Mouse (Mus musculus) testis, adult 2 months (tissue): ENCODE measurements around the gene Cnp. TPM values are rescaled to one million over a fixed set of nuclear protein-coding genes. Genes with fewer than 3 reads are reported as not detected.
A peak's percentile ranks its signal among the peaks of the same experiment; 100 is the strongest.

Source experiments
- H3K27ac ChIP-seq: fragments of 200-500 bp; 2 replicates; pipeline ENCODE4 v1.5.1; 2012; ENCODE audit warnings: low read depth, low read length; ENCODE audit not compliant: control insufficient read depth, insufficient read depth
- H3K27me3 ChIP-seq: fragments of 200-500 bp; 2 replicates; pipeline ENCODE4 v1.6.1; 2012; ENCODE audit warnings: mild to moderate bottlenecking, low read length, moderate library complexity; ENCODE audit not compliant: control insufficient read depth, insufficient read depth
- H3K36me3 ChIP-seq: fragments of 200-500 bp; 2 replicates; pipeline ENCODE4 v1.6.1; 2012; ENCODE audit warnings: mild to moderate bottlenecking, low read length; ENCODE audit not compliant: control insufficient read depth, insufficient read depth
- H3K4me1 ChIP-seq: fragments of 200-500 bp; 2 replicates; pipeline ENCODE4 v1.6.1; 2012; ENCODE audit warnings: low read length; ENCODE audit not compliant: control insufficient read depth, insufficient read depth
- H3K4me3 ChIP-seq: fragments of 200-500 bp; 2 replicates; pipeline ENCODE4 v1.5.1; 2012; ENCODE audit warnings: low read depth, mild to moderate bottlenecking, low read length, moderate library complexity, mixed read lengths; ENCODE audit not compliant: control insufficient read depth
- CTCF ChIP-seq: fragments of 200-500 bp; IDR thresholded peaks from 2 replicates; pipeline ENCODE4 v1.5.1; 2012; ENCODE audit warnings: low read depth, mild to moderate bottlenecking, inconsistent platforms, low read length, moderate library complexity; ENCODE audit not compliant: control insufficient read depth, insufficient read depth, insufficient replicate concordance
- POLR2A ChIP-seq: fragments of 200-500 bp; IDR thresholded peaks from 2 replicates; pipeline ENCODE4 v1.6.1; 2012; ENCODE audit warnings: low read depth, mild to moderate bottlenecking, inconsistent platforms, low read length, moderate library complexity; ENCODE audit not compliant: control insufficient read depth
- polyA plus RNA-seq: library from polyadenylated mRNA; depleted of rRNA; stranded (reverse); fragments of >200 nt; gene quantifications from 2 replicates; pipeline ENCODE4 v1.2.3, GENCODE M21; 2012

Gene Cnp
- polyA plus RNA-seq, 1 experiment, result 3.3 TPM

DNA sequence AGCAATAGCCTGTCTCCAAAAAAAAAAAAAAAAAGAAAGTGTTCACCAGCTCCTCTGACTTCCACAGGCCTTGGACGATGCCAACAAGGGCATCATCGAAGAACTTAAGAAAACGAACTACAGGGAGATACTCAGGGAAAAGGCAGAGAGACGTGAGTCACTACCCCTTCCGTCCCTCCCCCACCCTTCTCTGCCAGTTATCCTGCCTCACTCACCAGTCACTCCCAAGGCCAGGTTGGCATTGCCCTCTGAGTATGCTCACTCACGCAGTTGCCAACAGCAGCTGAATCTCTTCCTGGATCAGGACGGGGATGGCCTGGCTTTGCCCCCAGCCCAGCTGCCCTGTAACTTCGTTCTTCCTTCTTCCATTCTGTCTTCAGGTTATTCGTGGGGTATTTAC, 4.9 kb upstream of the Cnp start:
- peaks cover 3% of the 10 kb centered on the region for H3K4me1 ChIP-seq
- H3K4me3 ChIP-seq, result no peak overlapping the region
- H3K36me3 ChIP-seq, result no peaks in the 10 kb centered on the region
- no peak overlapping the region for H3K27ac ChIP-seq
- H3K27me3 ChIP-seq, result no peaks in the 10 kb centered on the region
- TF ChIP-seq POLR2A (no peak), CTCF (no peak)

DNA sequence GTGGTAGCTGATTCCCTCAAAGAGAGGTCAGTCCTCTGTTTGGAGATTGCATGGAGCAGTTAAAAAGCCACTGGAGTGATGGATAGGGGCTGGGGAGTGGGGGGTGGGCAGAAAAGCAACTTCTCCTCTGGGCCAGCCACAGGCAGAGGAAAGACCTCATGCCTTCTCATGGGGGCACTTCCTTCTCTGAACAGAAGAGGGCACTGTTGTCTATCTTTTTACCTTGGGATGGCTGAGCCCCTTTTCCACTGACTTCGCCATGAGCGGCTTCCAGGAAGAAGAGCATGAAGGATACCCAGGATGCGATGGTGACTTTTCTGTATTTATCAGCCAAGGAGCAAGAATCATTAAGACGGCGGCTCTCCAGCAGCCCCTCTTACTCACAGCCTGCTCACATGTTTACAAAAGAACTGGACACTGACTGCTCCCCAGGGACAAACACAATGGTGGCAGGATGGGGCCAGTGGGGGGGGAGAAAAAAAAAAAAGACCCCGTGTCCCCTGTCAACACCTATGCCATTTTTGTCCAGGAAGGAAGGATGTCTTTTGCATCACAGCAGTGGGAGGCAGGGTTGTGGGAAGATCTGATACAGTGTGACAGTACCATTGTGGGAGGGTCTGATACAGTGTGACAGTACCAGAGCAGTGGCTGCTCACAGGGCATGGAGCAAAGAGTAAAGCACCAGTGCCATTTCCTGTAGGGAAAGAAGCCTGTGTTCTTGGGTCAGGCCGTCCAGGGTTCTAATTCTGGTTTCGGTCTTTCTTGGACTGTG, 4.1 kb upstream of the Cnp start:
- Histone ChIP-seq H3K4me1 (peaks cover 11% of the 10 kb centered on the region), H3K27me3 (no peaks in the 10 kb centered on the region), H3K4me3 (no peak overlapping the region), H3K36me3 (no peaks in the 10 kb centered on the region), H3K27ac (no peak overlapping the region)
- TF ChIP-seq CTCF (peak; percentile 62; the same call in 1 of the 2 replicates), POLR2A (no peak)

DNA sequence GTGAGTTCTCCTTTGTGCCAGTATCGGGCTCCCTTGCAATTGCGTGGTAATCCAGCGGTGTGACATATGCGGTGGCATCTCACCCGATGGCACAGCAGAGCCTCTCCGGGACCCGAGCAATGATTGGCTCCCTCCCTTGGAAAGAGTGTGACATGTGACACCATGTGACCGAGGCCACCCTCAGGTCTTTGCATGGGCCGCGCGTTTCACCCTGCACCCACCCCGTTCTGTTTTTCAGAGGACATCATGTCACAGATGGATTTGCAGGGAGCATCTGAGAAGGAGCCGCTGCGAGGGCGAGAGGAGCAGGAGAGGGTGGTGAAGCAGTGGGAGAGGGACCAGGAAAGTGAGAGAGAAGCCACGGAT, 3.5 kb upstream of the Cnp start:
- H3K4me3 ChIP-seq, result no peak overlapping the region
- TF ChIP-seq CTCF, result no peak
- no peak for TF ChIP-seq POLR2A

DNA sequence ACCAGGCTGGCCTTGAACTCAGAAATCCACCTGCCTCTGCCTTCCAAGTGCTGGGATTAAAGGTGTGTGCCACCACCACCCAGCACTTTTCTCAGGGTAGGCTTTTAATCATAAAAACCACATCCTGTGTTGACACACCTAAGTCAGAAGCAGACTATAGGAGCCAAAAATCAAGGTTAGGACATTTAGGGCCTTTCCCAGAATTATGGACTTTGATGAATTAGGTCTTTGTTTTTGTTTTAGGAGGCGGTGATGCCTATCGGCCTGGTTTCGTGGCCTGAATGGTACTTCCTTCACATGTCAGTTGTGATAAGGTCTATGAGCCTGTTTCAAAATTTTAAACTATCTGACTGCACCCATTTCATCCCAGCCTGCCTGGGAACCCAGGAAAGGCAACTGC, 516 bp upstream of the Cnp start:
- Histone ChIP-seq H3K27me3 (no peaks in the 10 kb centered on the region), H3K36me3 (no peaks in the 10 kb centered on the region), H3K27ac (no peak overlapping the region), H3K4me3 (no peak overlapping the region), H3K4me1 (peaks cover 12% of the 10 kb centered on the region)
- no peak for TF ChIP-seq CTCF

More for the DNA sequence above, 3.5 kb upstream of the Cnp start:
- Histone ChIP-seq H3K27ac (no peak overlapping the region), H3K4me1 (peaks cover 12% of the 10 kb centered on the region), H3K36me3 (no peaks in the 10 kb centered on the region), H3K27me3 (no peaks in the 10 kb centered on the region)

DNA sequence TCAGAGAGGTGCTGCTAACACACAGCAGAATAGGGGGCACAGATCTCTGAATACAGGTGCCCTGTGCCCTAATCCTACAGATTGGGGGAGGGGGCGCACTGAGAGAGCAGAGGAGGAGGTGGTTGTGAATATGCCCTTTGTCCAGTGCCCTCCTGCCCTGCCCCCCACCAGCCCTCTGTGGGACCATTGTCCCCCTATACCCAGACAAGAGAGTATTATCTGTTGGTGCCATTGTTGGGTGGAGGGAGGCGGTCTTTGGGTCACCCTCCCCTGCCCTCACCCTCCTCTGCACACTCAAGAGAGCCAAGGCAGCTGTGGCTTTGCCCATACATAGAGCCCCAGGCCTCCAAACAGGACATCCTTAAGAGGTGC, 766 bp downstream of the Cnp start:
- H3K36me3 ChIP-seq, result no peaks in the 10 kb centered on the region
- TF ChIP-seq POLR2A (no peak), CTCF (no peak)
- no peak overlapping the region for H3K27ac ChIP-seq
- H3K27me3 ChIP-seq, result no peaks in the 10 kb centered on the region
- H3K4me1 ChIP-seq, result peaks cover 12% of the 10 kb centered on the region
- no peak overlapping the region for H3K4me3 ChIP-seq

DNA sequence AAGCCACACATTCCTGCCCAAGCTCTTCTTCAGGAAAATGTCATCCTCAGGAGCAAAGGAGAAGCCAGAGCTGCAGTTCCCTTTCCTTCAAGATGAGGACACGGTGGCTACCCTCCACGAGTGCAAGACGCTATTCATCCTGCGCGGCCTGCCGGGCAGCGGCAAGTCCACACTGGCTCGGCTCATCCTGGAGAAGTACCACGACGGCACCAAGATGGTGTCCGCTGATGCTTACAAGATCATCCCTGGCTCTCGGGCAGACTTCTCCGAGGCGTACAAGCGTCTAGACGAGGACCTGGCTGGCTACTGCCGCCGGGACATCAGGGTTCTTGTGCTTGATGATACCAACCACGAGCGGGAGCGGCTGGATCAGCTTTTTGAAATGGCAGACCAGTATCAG, 1.6 kb downstream of the Cnp start:
- Histone ChIP-seq H3K36me3 (no peaks in the 10 kb centered on the region), H3K27me3 (no peaks in the 10 kb centered on the region), H3K4me1 (peaks cover 12% of the 10 kb centered on the region), H3K27ac (no peak overlapping the region), H3K4me3 (no peak overlapping the region)
- TF ChIP-seq CTCF (no peak), POLR2A (no peak)

DNA sequence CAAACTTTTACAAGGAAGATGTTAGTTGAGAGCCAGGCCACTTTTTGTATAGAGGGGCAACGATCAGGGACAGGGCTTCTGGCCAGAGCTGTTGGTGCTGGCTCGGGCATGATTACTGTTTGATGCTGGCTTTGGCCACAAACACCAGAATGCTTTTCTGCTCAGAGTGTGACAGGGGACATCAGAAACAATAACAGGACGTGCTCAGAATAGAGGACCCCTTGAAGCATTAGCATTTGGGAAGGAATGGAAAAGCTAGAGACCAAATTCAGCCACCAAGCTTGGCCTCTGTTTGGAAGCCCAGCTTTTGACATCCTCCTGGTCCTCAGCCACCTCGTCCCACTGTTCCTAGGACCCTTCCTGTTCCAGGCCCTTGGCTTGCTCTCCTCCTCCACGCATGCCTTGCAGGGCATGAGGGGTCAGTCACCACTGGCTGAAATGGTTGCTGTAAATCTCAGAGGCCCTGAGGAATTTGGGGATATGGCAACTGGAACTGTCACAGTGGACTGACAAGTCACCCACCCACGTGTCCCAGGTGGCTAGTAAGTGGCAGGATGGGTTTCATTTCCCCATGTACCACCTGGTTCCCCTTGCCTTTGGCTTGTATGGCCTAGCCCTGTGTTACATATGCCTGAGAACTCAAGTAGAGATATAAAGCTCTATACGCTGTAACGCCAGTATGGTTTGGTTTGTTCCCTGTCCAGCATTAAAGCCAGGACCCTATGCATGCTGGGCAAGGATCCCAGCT, 3.3 kb downstream of the Cnp start:
- no peak overlapping the region for H3K27ac ChIP-seq
- no peaks in the 10 kb centered on the region for H3K36me3 ChIP-seq
- no peaks in the 10 kb centered on the region for H3K27me3 ChIP-seq
- TF ChIP-seq POLR2A, result no peak
- no peak for TF ChIP-seq CTCF
- H3K4me3 ChIP-seq, result no peak overlapping the region
- H3K4me1 ChIP-seq, result peaks cover 12% of the 10 kb centered on the region
